Mouse (Mus musculus) myocyte (in vitro differentiated cells): ENCODE data around the gene Slc16a1.

Experiments
- CEBPB ChIP-seq: IDR thresholded peaks from 2 replicates; pipeline ENCODE4 v1.6.1; 2011; ENCODE audit warnings: mild to moderate bottlenecking, moderate library complexity; ENCODE audit not compliant: poor library complexity, insufficient read depth, severe bottlenecking
- E2F4 ChIP-seq: IDR thresholded peaks from one replicate; pipeline ENCODE4 v1.6.1; 2011; ENCODE audit warnings: mild to moderate bottlenecking, control low read depth, moderate library complexity; ENCODE audit not compliant: insufficient read depth
- MAX ChIP-seq: IDR thresholded peaks from one replicate; pipeline ENCODE4 v1.6.1; 2011; ENCODE audit warnings: low read depth, mild to moderate bottlenecking, control low read depth
- MYOD1 ChIP-seq, 3 experiments: IDR thresholded peaks; one replicate each; pipeline ENCODE4 v1.6.1; 2011; ENCODE audit warnings: control low read depth in 2 of 3, low read depth in 2 of 3, mild to moderate bottlenecking in 2 of 3, moderate library complexity in 1 of 3; ENCODE audit not compliant: insufficient read length in 2 of 3, control insufficient read depth in 1 of 3
- MYOG ChIP-seq, 3 experiments: IDR thresholded peaks; one replicate each; pipeline ENCODE4 v1.6.1; 2011; ENCODE audit warnings: control low read depth in 2 of 3, low read depth in 2 of 3, mild to moderate bottlenecking in 2 of 3; ENCODE audit not compliant: insufficient read length in 2 of 3, control insufficient read depth in 1 of 3, insufficient read depth in 1 of 3
- POLR2A ChIP-seq: IDR thresholded peaks from one replicate; pipeline ENCODE4 v1.6.1; 2011; ENCODE audit warnings: low read depth, mild to moderate bottlenecking, control low read depth, moderate library complexity; ENCODE audit not compliant: insufficient read length
- POLR2AphosphoS2 ChIP-seq: IDR thresholded peaks from one replicate; pipeline ENCODE4 v1.6.1; 2011; ENCODE audit warnings: low read depth, control low read depth; ENCODE audit not compliant: insufficient read length
- REST ChIP-seq: IDR thresholded peaks from one replicate; pipeline ENCODE4 v1.6.1; 2011; ENCODE audit warnings: mild to moderate bottlenecking, control low read depth, moderate library complexity; ENCODE audit not compliant: insufficient read depth, insufficient read length
- SRF ChIP-seq: IDR thresholded peaks from one replicate; pipeline ENCODE4 v1.6.1; 2011; ENCODE audit warnings: low read depth; ENCODE audit not compliant: control insufficient read depth, insufficient read length
- TCF12 ChIP-seq: IDR thresholded peaks from one replicate; pipeline ENCODE4 v1.6.1; 2011; ENCODE audit warnings: mild to moderate bottlenecking, control low read depth; ENCODE audit not compliant: poor library complexity, insufficient read depth, severe bottlenecking
- USF1 ChIP-seq: IDR thresholded peaks from one replicate; pipeline ENCODE4 v1.6.1; 2011; ENCODE audit warnings: low read depth, mild to moderate bottlenecking, control low read depth, moderate library complexity

- TF ChIP-seq POLR2A, result no peak
- TF ChIP-seq MYOD1 (IDR thresholded peaks at IDR 0.05; ENCODE audit: control insufficient read depth in 1 of 3, insufficient read length in 2 of 3, low read depth in 2 of 3), result no peak
- no peak for TF ChIP-seq USF1
- TF ChIP-seq MYOG (IDR thresholded peaks at IDR 0.05; ENCODE audit: control insufficient read depth in 1 of 3, insufficient read depth in 1 of 3, insufficient read length in 2 of 3, low read depth in 2 of 3), result no peak
- TF ChIP-seq POLR2AphosphoS2, result no peak
- TF ChIP-seq MAX, result no peak
- TF ChIP-seq TCF12, result no peak
- TF ChIP-seq REST, result no peak
- TF ChIP-seq CEBPB, result no peak
- TF ChIP-seq E2F4, result no peak
- no peak for TF ChIP-seq SRF
Measured at GRCm38 (mm10) chr3:104668989-104669388, 30.5 kb downstream of the Slc16a1 start.
